Mouse (Mus musculus): ENCODE measurements around the gene Mgat5.

DNA sequence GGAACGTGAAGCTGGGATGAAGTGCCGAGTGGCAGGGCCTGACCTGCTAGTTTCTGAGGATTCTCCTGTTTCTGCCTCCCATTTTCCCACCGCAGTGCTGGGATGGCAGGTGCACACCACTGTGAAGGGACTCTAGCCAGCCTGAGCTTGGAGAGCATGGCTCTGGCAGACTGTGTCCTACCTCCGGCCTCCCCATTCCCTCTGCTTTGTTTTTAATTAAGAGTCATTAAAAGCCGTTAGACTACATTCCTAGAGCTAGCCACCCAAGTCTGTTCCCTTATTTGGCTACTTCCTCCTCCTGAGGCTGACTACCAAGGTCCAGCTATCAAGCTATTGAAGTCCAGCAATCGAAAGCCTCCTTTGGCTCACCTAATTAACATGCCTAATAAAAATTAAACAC is 56.2 kb downstream of the Mgat5 start:
- TF ChIP-seq ZC3H11A (IDR thresholded peaks at IDR 0.05; ENCODE audit: borderline replicate concordance, low read depth, low read length) (no peak), CHD2 (IDR thresholded peaks at IDR 0.05; ENCODE audit: low read depth, low read length) (no peak), ZNF384 (IDR thresholded peaks at IDR 0.05; ENCODE audit: low read depth, low read length) (no peak), MAFK (IDR thresholded peaks at IDR 0.05; ENCODE audit: insufficient read depth, low read depth, low read length) (no peak), HCFC1 (IDR thresholded peaks at IDR 0.05; ENCODE audit: borderline replicate concordance, insufficient read depth, low read length) (no peak)
